Mouse (Mus musculus): ENCODE measurements around the gene Rhox3c.
"Not testable (repeated sequence)": the region's sequence is repeated elsewhere in the genome, so short reads cannot be mapped to it uniquely, and the experiment has no call there.

Gene Rhox3c

DNA sequence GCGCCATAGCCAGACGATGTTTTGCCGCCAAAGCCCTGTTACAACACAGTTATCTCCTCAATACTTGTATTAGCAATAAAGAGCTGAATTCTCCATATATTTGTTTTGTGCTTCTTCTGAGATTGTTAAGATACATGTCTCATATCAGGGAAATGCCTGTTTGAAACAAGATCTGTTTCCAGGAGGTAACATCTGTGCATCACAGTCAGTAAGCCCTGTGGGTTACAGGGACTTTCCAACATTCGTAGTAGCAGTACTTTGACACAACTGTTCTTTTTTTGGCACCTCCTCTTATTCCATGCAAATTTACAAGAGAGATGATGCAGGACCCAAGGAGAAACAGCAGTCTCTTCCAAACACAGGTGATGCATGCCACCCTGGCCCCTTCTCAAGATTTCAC lies at the start of gene Rhox3c:
TSS of gene Rhox3c (plus strand) at position 301 of the 400 bp plus-strand sequence.
- DNase-seq (ENCODE audit: low spot score) = not testable (repeated sequence)

DNA sequence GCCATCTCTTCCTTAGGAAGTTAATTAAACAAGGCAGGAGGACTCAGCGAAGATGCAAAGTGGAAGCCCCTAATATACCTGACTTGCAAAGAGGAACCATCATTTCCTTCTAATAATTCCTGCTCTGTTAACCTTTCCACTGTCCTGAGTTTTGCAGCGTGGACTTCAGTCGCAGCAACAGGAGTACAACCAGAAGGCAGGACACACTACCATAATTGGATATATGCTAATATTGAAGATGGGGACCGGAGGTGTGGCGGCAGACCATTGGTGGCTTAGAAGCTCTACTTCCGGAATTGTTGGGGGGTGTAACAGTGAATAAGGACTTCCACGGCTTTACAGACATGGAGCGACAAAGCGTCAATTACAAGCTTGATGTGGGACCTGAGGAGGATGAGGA lies 46.6 kb upstream of the Rhox3c start, which contains the start of gene Rhox2b:
TSS of gene Rhox2b (plus strand) at position 301 of the 400 bp plus-strand sequence.
- not testable (repeated sequence) for DNase-seq (ENCODE audit: low spot score)

- DNase-seq (ENCODE audit: low spot score) = not testable (repeated sequence)
Measured at GRCm38 (mm10) chrX:37432194-37432593, 26.2 kb upstream of the Rhox3c start, which contains the start of gene Rhox4b. Rhox4b (plus strand) TSS chrX:37432494.

DNA sequence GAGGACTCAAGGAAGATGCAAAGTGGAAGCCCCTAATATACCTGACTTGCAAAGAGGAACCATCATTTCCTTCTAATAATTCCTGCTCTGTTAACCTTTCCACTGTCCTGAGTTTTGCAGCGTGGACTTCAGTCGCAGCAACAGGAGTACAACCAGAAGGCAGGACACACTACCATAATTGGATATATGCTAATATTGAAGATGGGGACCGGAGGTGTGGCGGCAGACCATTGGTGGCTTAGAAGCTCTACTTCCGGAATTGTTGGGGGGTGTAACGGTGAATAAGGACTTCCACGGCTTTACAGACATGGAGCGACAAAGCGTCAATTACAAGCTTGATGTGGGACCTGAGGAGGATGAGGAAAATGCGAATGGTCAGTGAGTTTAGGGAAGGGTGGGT lies 5.0 kb upstream of the Rhox3c start, which contains the start of gene Rhox2c:
TSS of gene Rhox2c (plus strand) at position 301 of the 400 bp plus-strand sequence.
- not testable (repeated sequence) for DNase-seq (ENCODE audit: low spot score)

- not testable (repeated sequence) for DNase-seq (ENCODE audit: low spot score)
Measured at GRCm38 (mm10) chrX:37480037-37480436, 21.7 kb downstream of the Rhox3c start, which contains the start of gene Rhox4c. Rhox4c (plus strand) TSS chrX:37480337.

GRCm38 (mm10) chrX:37514059-37514458 lies 55.7 kb downstream of the Rhox3c start, which contains the start of gene Rhox4d:
Rhox4d (plus strand) TSS chrX:37514359.
- not testable (repeated sequence) for DNase-seq (ENCODE audit: low spot score)
